Mouse (Mus musculus): ENCODE results near the gene Ptprb. TPM values are rescaled to one million over a fixed set of nuclear protein-coding genes. Genes with fewer than 3 reads are reported as not detected.

Ptprb gene
- polyA plus RNA-seq, 1 experiment from 2014 or later, result 2.4 TPM

GRCm38 (mm10) chr10:116396279-116396678, 121.0 kb downstream of the Ptprb start:
- H3K4me3 ChIP-seq (ENCODE audit: low read depth, low read length), result no peak overlapping the region
- no peak overlapping the region for H3K27ac ChIP-seq (ENCODE audit: low read depth, low read length)
- H3K4me2 ChIP-seq (ENCODE audit: low read depth), result no peak overlapping the region
- H3K9ac ChIP-seq (ENCODE audit: low read length), result no peak overlapping the region
- 86% methylated on average over 5 of the region's 5 CpGs for WGBS
- ATAC-seq (ENCODE audit: insufficient read depth, low FRiP score, low TSS enrichment), result no peak
- no peaks in the 10 kb centered on the region for H3K36me3 ChIP-seq (ENCODE audit: control insufficient read depth, insufficient read depth, low read length)
- H3K4me1 ChIP-seq (ENCODE audit: control insufficient read depth, insufficient read depth, low read length), result no peaks in the 10 kb centered on the region
- no peaks in the 10 kb centered on the region for H3K9me3 ChIP-seq (ENCODE audit: control insufficient read depth, low read length)
- H3K27me3 ChIP-seq (ENCODE audit: control insufficient read depth, insufficient read depth, low read length), result no peaks in the 10 kb centered on the region
- no peak for DNase-seq (ENCODE audit: low spot score)

GRCm38 (mm10) chr10:116396966-116397365, 121.6 kb downstream of the Ptprb start:
- H3K27ac ChIP-seq (ENCODE audit: low read depth, low read length), result no peak overlapping the region
- no peak for ATAC-seq (ENCODE audit: insufficient read depth, low FRiP score, low TSS enrichment)
- H3K9me3 ChIP-seq (ENCODE audit: control insufficient read depth, low read length), result no peaks in the 10 kb centered on the region
- H3K27me3 ChIP-seq (ENCODE audit: control insufficient read depth, insufficient read depth, low read length), result no peaks in the 10 kb centered on the region
- H3K36me3 ChIP-seq (ENCODE audit: control insufficient read depth, insufficient read depth, low read length), result no peaks in the 10 kb centered on the region
- H3K4me3 ChIP-seq (ENCODE audit: low read depth, low read length), result no peak overlapping the region
- no peak for DNase-seq (ENCODE audit: low spot score)
- WGBS, result 85% methylated on average over 13 of the region's 13 CpGs
- no peak overlapping the region for H3K9ac ChIP-seq (ENCODE audit: low read length)
- no peaks in the 10 kb centered on the region for H3K4me1 ChIP-seq (ENCODE audit: control insufficient read depth, insufficient read depth, low read length)
- no peak overlapping the region for H3K4me2 ChIP-seq (ENCODE audit: low read depth)

- 27% methylated on average over 14 of the region's 14 CpGs for WGBS
- Histone ChIP-seq H3K4me2 (ENCODE audit: low read depth) (peak overlapping the region; percentile 20; the same call in 1 of the 2 replicates), H3K36me3 (ENCODE audit: control insufficient read depth, insufficient read depth, low read length) (no peaks in the 10 kb centered on the region), H3K27ac (ENCODE audit: low read depth, low read length) (no peak overlapping the region), H3K9me3 (ENCODE audit: control insufficient read depth, low read length) (no peaks in the 10 kb centered on the region), H3K4me3 (ENCODE audit: low read depth, low read length) (no peak overlapping the region), H3K27me3 (ENCODE audit: control insufficient read depth, insufficient read depth, low read length) (no peaks in the 10 kb centered on the region), H3K4me1 (ENCODE audit: control insufficient read depth, insufficient read depth, low read length) (no peaks in the 10 kb centered on the region), H3K9ac (ENCODE audit: low read length) (no peak overlapping the region)
- ATAC-seq (ENCODE audit: insufficient read depth, low FRiP score, low TSS enrichment) (no peak), DNase-seq (ENCODE audit: low spot score) (no peak)
Observed at GRCm38 (mm10) chr10:116397573-116397972, 122.2 kb downstream of the Ptprb start.

- Histone ChIP-seq H3K9me3 (ENCODE audit: control insufficient read depth, low read length) (no peaks in the 10 kb centered on the region), H3K27me3 (ENCODE audit: control insufficient read depth, insufficient read depth, low read length) (no peaks in the 10 kb centered on the region), H3K4me1 (ENCODE audit: control insufficient read depth, insufficient read depth, low read length) (no peaks in the 10 kb centered on the region), H3K4me2 (ENCODE audit: low read depth) (peak overlapping the region; percentile 20; the same call in 1 of the 2 replicates), H3K36me3 (ENCODE audit: control insufficient read depth, insufficient read depth, low read length) (no peaks in the 10 kb centered on the region), H3K27ac (ENCODE audit: low read depth, low read length) (no peak overlapping the region), H3K4me3 (ENCODE audit: low read depth, low read length) (no peak overlapping the region), H3K9ac (ENCODE audit: low read length) (no peak overlapping the region)
- 39% methylated on average over 12 of the region's 12 CpGs for WGBS
- ATAC-seq (ENCODE audit: insufficient read depth, low FRiP score, low TSS enrichment) (no peak), DNase-seq (ENCODE audit: low spot score) (no peak)
Observed at GRCm38 (mm10) chr10:116397973-116398372, 122.7 kb downstream of the Ptprb start.

- H3K9ac ChIP-seq (ENCODE audit: low read length), result no peak overlapping the region
- H3K27ac ChIP-seq (ENCODE audit: low read depth, low read length), result no peak overlapping the region
- 87% methylated on average over 6 of the region's 6 CpGs for WGBS
- ATAC-seq (ENCODE audit: insufficient read depth, low FRiP score, low TSS enrichment), result no peak
- no peaks in the 10 kb centered on the region for H3K36me3 ChIP-seq (ENCODE audit: control insufficient read depth, insufficient read depth, low read length)
- no peak for DNase-seq (ENCODE audit: low spot score)
- H3K4me1 ChIP-seq (ENCODE audit: control insufficient read depth, insufficient read depth, low read length), result no peaks in the 10 kb centered on the region
- H3K27me3 ChIP-seq (ENCODE audit: control insufficient read depth, insufficient read depth, low read length), result no peaks in the 10 kb centered on the region
- no peak overlapping the region for H3K4me3 ChIP-seq (ENCODE audit: low read depth, low read length)
- H3K9me3 ChIP-seq (ENCODE audit: control insufficient read depth, low read length), result no peaks in the 10 kb centered on the region
- no peak overlapping the region for H3K4me2 ChIP-seq (ENCODE audit: low read depth)
Observed at GRCm38 (mm10) chr10:116402742-116403425, 127.6 kb downstream of the Ptprb start.

- no peaks in the 10 kb centered on the region for H3K27me3 ChIP-seq (ENCODE audit: control insufficient read depth, insufficient read depth, low read length)
- WGBS, result 81% methylated on average over 4 of the region's 4 CpGs
- no peaks in the 10 kb centered on the region for H3K9me3 ChIP-seq (ENCODE audit: control insufficient read depth, low read length)
- H3K9ac ChIP-seq (ENCODE audit: low read length), result no peak overlapping the region
- H3K4me3 ChIP-seq (ENCODE audit: low read depth, low read length), result no peak overlapping the region
- H3K4me2 ChIP-seq (ENCODE audit: low read depth), result no peak overlapping the region
- no peaks in the 10 kb centered on the region for H3K36me3 ChIP-seq (ENCODE audit: control insufficient read depth, insufficient read depth, low read length)
- H3K4me1 ChIP-seq (ENCODE audit: control insufficient read depth, insufficient read depth, low read length), result no peaks in the 10 kb centered on the region
- ATAC-seq (ENCODE audit: insufficient read depth, low FRiP score, low TSS enrichment) (no peak), DNase-seq (ENCODE audit: low spot score) (no peak)
- no peak overlapping the region for H3K27ac ChIP-seq (ENCODE audit: low read depth, low read length)
Observed at GRCm38 (mm10) chr10:116403679-116404078, 128.4 kb downstream of the Ptprb start.

- Histone ChIP-seq H3K9ac (ENCODE audit: low read length) (no peak overlapping the region), H3K4me3 (ENCODE audit: low read depth, low read length) (no peak overlapping the region), H3K27ac (ENCODE audit: low read depth, low read length) (no peak overlapping the region), H3K4me2 (ENCODE audit: low read depth) (no peak overlapping the region), H3K36me3 (ENCODE audit: control insufficient read depth, insufficient read depth, low read length) (no peaks in the 10 kb centered on the region), H3K27me3 (ENCODE audit: control insufficient read depth, insufficient read depth, low read length) (no peaks in the 10 kb centered on the region), H3K4me1 (ENCODE audit: control insufficient read depth, insufficient read depth, low read length) (no peaks in the 10 kb centered on the region), H3K9me3 (ENCODE audit: control insufficient read depth, low read length) (no peaks in the 10 kb centered on the region)
- WGBS, result 94% methylated on average over 6 of the region's 6 CpGs
- DNase-seq (ENCODE audit: low spot score) (no peak), ATAC-seq (ENCODE audit: insufficient read depth, low FRiP score, low TSS enrichment) (no peak)
Observed at GRCm38 (mm10) chr10:116405011-116405410, 129.7 kb downstream of the Ptprb start.

- Histone ChIP-seq H3K4me3 (ENCODE audit: low read depth, low read length) (no peak overlapping the region), H3K36me3 (ENCODE audit: control insufficient read depth, insufficient read depth, low read length) (no peaks in the 10 kb centered on the region), H3K4me2 (ENCODE audit: low read depth) (no peak overlapping the region), H3K9me3 (ENCODE audit: control insufficient read depth, low read length) (no peaks in the 10 kb centered on the region), H3K4me1 (ENCODE audit: control insufficient read depth, insufficient read depth, low read length) (no peaks in the 10 kb centered on the region), H3K27me3 (ENCODE audit: control insufficient read depth, insufficient read depth, low read length) (no peaks in the 10 kb centered on the region), H3K9ac (ENCODE audit: low read length) (no peak overlapping the region), H3K27ac (ENCODE audit: low read depth, low read length) (no peak overlapping the region)
- 58% methylated on average over 19 of the region's 19 CpGs for WGBS
- DNase-seq (ENCODE audit: low spot score) (no peak), ATAC-seq (ENCODE audit: insufficient read depth, low FRiP score, low TSS enrichment) (no peak)
Observed at GRCm38 (mm10) chr10:116407684-116408359, 132.5 kb downstream of the Ptprb start.

- DNase-seq (ENCODE audit: low spot score) (no peak), ATAC-seq (ENCODE audit: insufficient read depth, low FRiP score, low TSS enrichment) (no peak)
- Histone ChIP-seq H3K9ac (ENCODE audit: low read length) (no peak overlapping the region), H3K36me3 (ENCODE audit: control insufficient read depth, insufficient read depth, low read length) (no peaks in the 10 kb centered on the region), H3K27ac (ENCODE audit: low read depth, low read length) (no peak overlapping the region), H3K27me3 (ENCODE audit: control insufficient read depth, insufficient read depth, low read length) (no peaks in the 10 kb centered on the region), H3K4me1 (ENCODE audit: control insufficient read depth, insufficient read depth, low read length) (no peaks in the 10 kb centered on the region), H3K9me3 (ENCODE audit: control insufficient read depth, low read length) (no peaks in the 10 kb centered on the region; the same call in 1 of the 2 replicates), H3K4me2 (ENCODE audit: low read depth) (no peak overlapping the region), H3K4me3 (ENCODE audit: low read depth, low read length) (no peak overlapping the region)
- 69% methylated on average over 9 of the region's 9 CpGs for WGBS
Observed at GRCm38 (mm10) chr10:116410826-116411225, 135.5 kb downstream of the Ptprb start.

All from neural tube, embryonic 11.5 days (tissue).